Mouse (Mus musculus): ENCODE measurements around the gene Gys1. TPM values are rescaled to one million over a fixed set of nuclear protein-coding genes. Genes with fewer than 3 reads are reported as not detected.
"Not testable (repeated sequence)": the region's sequence is repeated elsewhere in the genome, so short reads cannot be mapped to it uniquely, and the experiment has no call there.

Gene Gys1
- total RNA-seq (2021) = 10 to 100 TPM; 86.1 to 90.2 TPM
- long read RNA-seq, experiment 1, transcript Gys1-201 (16 exons, 3,678 nt) = major isoform, 53 of 89 reads
- long read RNA-seq, experiment 1, partial matches to known transcripts = 33 of 89 reads
- long read RNA-seq, experiment 1, other reads (novel, unspliced or antisense) = 3 of 89 reads
- long read RNA-seq, experiment 2, transcript Gys1-201 (16 exons, 3,678 nt) = major isoform, 53 of 84 reads
- long read RNA-seq, experiment 2, partial matches to known transcripts = 26 of 84 reads
- long read RNA-seq, experiment 2, other reads (novel, unspliced or antisense) = 5 of 84 reads

DNA sequence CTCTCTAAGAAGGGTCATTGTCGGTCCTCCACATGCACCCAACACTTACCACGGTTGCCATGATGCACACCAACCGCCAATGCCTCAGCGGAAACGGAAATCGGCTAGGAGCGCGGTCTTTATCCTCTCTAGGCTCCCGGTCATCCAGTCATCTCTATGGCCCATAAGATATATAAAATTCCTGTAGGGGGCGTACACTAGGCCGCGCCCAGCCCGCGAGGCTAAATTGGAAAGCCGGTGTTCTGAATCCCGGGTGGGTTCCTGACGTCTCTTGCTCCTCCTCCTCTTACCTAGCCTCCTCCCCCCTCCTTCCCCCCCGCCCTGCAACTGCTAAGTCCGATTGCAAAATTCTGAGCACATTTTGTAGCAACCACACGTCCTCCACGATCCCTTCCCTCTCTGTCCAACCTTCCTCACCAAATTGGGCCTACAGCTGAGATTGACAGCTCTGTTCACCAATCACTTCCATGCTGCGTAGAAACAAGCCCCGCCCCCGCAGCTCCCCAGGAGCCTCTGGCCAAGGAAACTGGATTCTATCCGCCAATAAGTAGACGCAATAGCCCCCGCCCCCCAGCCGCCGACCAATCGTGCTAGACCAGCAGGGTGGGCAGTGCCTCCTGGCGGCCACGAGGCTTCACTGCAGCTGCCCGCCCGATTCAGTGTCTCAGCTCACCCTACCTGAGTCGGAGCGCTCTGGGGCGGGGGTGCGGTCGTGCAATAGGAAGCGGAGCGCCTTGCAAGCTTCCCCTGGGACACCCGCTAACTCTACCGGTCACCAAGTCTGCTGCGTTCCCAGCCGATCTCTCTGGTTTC, at the start of gene Gys1:
Gene Gys1, plus strand, starts transcription at position 642 of the 813 bp plus-strand sequence.
- peak; percentile 100 for DNase-seq
- intact Hi-C loops (cut with DNase I) = loop anchor here (2.0 kb wide), 1 partner anchor 28 kb away; no protein-coding TSS in a partner anchor

DNA sequence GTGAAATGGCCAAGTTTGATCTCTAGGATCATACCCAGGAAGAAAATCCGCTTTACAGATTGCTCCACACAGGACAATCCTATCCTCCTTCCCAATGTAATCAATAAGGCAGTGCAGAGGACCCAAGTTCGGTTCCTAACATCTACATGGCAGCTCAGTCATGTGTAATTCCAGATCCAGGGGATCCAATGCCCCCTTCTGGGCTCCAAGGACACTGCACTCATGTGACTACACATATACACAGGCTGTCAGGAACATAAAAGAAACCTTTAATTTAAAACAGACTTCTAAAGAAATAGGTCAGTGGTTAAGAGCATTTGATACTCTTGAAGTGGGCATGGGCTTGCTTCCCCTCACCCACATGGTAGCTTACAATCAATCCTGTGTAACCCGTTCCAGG, 48.6 kb upstream of the Gys1 start:
- no peak for DNase-seq
- intact Hi-C loops (cut with DNase I) = no loop called here

DNA sequence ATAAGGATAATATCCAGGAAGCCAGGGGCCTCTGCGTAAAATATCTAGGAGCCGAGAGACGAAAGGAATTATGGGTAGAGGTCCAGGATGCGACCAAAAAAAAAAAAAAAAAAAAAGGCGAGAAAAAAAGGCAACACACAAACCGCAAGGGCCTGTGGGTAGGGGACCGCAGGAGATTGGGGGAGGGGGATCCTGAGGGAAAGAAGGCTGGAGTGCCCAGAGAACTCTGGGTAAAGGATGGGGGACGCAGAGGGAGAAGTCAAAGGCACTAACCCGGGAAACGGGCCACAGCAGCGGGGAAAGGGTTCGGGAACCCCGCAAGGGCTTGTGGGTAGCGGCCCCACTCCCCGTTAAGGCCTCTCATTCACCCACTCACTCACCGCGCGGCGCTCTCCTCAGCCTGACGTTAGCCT, 39.5 kb upstream of the Gys1 start:
- intact Hi-C loops (cut with DNase I) = loop anchor here (10.0 kb wide), 1 partner anchor 330 kb away; the partner anchor contains the start of genes Nosip and Prrg2
- no peak for DNase-seq

DNA sequence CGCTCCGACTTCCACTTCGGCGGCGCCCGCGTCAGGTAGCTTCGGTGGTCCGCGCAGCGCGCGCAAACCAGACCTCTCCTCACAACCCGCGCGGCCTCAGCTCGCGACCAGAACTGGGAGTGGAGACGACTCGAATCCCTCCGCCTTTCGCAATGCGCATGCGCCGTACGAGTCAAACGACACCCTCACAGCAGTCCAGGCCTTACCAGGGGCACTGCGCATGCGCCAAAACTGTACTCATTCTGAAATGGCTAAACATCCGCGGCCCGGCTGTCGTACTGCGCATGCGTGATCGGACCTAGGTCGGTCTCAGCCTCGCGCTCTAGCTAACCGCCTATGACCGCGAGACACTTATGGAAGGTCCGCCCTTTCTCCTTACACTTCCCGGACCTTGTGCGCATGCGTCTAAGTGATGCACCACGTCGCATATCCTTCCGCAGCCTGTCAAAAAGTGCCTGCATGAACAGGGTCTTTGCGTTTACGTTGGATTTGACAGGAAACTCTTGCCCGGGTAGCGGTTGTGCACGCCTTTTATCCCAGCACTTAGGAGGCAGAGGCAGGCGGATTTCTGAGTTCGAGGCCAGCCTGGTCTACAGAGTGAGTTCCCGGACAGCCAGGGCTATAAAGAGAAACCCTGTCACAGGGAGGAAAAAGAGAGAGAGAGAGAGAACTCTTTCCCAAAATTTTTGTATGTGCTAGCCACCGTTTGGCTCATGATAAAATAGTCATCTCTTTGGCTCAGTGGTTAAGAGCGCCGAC, 38.9 kb upstream of the Gys1 start, which contains the start of gene Snrnp70:
Gene Snrnp70, minus strand, starts transcription at position 165 of the 759 bp plus-strand sequence.
- DNase-seq = peak; percentile 100
- intact Hi-C loops (cut with DNase I) = loop anchor here (10.0 kb wide), 1 partner anchor 331 kb away; the partner anchor contains the start of genes Nosip and Prrg2

DNA sequence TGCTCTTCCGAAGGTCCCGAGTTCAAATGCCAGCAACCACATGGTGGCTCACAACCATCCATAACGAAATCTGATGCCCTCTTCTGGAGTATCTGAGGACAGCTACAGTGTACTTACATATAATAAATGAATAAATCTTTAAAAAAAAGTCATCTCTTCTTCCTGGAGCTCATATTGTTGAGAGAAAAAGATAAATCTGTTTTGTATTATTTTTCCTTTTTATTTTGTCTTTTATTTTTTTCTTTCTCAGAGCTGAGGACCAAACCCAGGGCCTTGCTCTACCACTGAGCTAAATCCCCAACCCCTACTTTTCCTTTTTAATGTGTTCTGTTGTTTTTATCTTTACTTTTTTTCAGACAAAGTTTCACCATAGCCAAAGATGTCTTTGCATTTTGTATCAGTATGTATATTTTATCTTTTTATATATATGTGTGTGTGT, 38.3 kb upstream of the Gys1 start:
- intact Hi-C loops (cut with DNase I) = loop anchor here (10.0 kb wide), 1 partner anchor 332 kb away; the partner anchor contains the start of genes Nosip and Prrg2
- not testable (repeated sequence) for DNase-seq

DNA sequence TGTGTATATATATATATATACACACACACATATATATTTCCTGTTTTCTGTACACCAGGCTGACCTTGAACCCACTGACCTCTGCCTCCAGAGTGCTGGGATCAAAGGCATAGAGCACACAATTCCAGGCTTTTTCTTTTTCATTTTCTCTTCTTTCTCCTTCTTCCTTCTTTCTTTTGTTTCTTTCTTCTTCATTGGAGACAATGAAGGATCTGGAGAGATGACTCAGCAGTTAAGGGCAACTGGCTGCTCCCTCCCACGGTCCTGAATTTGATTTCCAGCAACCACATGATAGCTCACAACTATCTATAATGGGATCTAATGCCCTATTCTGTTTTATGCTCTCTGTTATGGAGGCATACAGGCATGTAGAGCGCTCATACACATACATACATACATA, 37.9 kb upstream of the Gys1 start:
- DNase-seq = no peak
- intact Hi-C loops (cut with DNase I) = loop anchor here (10.0 kb wide), 1 partner anchor 332 kb away; the partner anchor contains the start of genes Nosip and Prrg2

DNA sequence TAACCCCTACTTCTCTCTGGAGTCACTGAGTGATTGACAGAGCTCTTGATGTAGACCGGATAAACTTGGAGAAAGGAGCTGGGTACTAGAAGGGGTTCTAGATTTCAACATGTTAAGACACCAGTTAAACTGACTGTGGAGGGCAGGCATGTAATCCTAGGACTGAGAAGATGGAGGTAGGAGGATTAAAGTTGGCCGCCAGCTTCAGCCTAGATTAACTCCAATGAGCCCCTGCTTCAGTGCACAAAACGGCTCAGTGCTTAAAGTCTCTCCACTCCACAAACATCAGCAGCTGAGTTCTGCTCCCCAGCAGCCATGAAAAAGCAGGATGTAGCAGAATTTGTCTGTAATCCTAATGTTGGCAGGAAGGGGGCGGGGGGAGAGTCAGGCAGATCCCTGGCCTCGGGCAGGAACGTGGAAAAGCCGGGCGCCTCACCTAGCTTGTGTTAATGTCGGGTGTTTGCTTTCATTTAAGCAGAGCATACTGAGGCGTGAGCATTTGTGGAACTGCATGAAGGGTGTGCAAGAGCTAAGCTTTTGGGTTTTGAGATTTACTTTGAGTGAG, 33.0 kb upstream of the Gys1 start:
- no peak for DNase-seq
- intact Hi-C loops (cut with DNase I) = loop anchor here (2.0 kb wide), 1 partner anchor 97 kb away; no protein-coding TSS in a partner anchor

DNA sequence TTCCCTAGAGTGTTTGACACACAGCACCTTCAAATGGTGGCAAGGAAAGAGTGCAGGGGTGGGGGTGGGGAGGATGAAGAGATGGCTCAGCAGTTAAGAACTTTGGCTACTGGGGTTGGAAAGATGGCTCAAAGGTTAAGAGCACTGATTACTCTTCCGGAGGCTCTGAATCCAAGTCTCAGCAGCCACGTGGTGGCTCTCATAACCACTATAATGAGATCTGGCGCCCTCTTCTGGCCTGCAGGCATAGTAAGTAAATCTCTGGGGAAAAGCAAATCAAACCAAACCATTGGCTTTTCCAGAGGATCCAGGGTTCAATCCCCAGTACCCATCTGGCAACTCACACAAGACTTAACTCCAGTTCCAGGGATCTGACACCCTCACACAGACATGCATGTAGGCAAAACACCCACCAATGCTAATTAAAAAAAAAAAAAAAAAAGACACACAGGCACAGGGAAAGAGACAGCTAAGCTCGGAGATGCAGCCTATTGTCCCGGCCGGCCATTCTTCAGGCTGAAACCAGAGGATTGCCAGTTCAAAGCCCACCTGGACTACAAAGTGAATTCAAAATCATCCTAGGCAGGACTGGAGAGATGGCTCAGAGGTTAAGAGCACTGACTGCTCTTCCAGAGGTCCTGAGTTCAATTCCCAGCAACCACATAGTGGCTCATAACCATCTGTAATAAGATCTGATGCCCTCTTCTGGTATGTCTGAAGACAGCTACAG, 30.9 kb upstream of the Gys1 start:
- intact Hi-C loops (cut with DNase I) = loop anchor here (2.0 kb wide), 1 partner anchor 99 kb away; no protein-coding TSS in a partner anchor
- peak; percentile 63 to 73 for DNase-seq

DNA sequence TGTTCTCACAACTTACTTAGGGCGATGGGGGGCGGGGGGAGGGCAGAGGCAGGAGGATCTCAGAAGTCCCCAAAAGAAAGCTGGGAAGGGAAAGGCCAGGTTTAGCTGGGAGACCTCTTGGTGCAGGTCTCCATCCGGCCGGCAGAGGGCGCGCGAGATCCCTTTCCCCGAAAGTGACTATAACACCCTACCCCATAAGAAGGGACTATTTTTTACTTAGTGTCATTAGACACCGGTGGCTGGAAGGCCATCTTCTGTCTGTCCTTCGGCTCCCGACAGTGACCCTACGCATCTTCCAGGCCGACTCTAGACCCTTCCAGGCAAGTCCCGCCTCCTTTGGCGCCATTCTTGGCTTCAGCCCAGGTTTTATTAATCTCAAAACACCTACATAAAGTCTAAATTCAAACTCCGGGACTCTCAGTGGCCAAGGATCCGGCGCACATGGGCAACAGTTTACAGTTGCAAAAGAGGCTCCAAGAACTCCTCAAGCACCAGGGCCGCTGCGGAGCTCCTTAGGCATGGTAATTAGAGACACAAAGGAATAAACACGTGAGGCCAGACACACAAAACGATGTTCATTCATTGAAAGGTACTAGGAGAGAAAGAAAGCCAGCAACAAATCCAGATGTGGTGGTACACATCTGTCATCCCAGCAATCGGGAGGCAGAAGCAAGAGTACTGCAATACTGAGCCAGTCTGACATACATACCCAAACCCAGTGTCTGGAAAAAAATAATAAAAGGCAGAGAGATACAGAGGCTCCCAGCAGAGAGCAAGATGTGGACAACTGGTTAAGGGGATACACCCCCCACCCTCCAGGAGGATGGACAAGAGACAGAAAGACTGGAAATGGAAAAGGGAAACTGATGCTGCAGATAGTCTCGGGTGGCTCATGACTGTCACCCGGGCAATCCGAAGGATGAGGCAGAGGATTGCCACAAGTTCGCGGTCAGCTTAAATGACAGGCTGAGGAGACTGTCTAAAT, 29.3 kb upstream of the Gys1 start, which contains the start of gene Kcna7:
Gene Kcna7, plus strand, starts transcription at position 563 of the 985 bp plus-strand sequence.
- peak; percentile 78 to 87 for DNase-seq
- intact Hi-C loops (cut with DNase I) = loop anchor here (2.0 kb wide), 1 partner anchor 29 kb away; the partner anchor contains the start of gene Gys1

DNA sequence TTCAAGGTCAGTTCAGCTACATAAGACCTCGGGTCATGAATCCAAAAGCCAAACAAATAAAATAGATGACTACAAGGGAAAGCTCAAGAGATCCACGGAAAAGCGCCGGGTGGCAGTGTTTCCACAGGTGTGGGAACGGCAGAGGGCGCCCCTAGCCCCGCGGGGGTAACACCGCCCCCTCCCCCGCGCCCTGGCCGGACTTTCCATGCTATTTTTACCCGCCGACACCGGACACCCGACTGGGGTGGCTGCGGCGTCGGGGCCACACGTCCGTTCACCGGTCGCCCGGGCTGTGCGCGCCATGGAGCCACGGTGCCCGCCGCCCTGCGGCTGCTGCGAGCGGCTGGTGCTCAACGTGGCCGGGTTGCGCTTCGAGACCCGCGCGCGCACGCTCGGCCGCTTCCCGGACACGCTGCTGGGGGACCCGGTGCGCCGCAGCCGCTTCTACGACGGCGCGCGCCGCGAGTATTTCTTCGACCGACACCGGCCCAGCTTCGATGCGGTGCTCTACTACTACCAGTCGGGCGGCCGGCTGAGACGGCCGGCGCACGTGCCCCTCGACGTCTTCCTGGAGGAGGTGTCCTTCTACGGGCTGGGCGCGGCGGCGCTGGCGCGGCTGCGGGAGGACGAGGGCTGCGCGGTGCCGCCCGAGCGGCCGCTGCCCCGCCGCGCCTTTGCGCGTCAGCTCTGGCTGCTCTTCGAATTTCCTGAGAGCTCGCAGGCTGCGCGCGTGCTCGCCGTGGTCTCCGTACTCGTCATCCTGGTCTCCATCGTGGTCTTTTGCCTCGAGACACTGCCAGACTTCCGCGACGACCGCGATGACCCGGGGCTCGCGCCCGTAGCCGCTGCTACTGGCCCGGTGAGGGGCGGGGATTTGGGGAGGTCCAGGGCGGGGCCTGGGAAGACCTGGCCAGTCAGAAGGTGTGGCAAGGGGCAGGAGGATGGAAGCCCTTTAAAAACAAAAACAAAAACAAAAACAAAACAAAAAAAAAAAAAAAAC, 28.2 kb upstream of the Gys1 start:
- intact Hi-C loops (cut with DNase I) = loop anchor here (2.0 kb wide), 1 partner anchor 28 kb away; the partner anchor contains the start of gene Gys1
- peak; percentile 57 to 61 for DNase-seq

DNA sequence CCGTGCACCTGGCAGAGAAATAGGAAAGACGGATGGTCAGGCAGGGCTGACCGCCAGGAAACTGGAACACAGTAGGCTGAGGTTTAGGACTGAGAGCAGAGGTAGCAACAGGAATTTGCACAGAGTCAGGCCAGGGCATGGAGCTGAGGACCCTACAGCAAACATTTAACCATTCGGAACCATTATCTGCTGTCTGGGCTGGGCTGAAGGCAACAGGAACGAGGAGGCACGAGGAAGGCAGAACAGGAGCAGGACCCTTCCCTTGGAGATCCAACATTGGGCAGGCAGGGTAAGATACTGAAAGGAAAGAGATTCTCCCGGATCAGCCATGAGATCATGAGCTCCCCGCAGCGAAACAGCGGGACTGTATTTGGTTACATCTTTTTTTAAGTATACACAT, 26.8 kb upstream of the Gys1 start:
- DNase-seq = no peak
- intact Hi-C loops (cut with DNase I) = loop anchor here (2.0 kb wide), 1 partner anchor 27 kb away; the partner anchor contains the start of gene Gys1

DNA sequence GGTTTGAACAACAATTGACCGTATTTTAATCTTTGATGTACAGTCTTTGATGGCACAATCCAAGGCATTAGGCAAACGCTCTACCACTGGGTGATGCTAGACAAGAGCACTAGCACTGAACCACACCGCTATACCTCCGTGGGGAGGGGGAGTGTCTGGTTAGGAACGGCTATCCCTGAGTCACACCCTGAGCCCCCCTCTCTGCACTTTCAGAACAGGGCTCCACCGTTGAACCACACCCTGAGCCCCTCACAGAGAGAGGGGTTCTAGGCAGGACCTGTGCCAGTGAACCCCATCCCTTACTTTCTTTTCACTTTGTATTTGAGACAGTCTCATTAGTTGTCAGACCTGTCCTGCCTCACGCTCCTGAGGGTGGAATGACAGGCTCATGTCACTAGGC, 26.3 kb upstream of the Gys1 start:
- intact Hi-C loops (cut with DNase I) = no loop called here

DNA sequence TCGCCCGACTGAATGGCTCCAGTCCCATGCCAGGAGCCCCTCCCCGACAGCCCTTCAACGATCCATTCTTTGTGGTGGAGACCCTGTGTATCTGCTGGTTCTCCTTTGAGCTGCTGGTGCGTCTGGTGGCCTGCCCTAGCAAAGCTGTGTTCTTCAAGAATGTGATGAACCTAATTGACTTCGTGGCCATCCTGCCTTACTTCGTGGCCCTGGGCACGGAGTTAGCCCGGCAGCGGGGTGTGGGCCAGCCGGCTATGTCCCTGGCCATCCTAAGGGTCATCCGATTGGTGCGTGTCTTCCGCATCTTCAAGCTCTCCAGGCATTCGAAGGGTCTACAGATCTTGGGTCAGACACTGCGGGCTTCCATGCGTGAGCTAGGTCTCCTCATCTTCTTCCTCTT, 25.7 kb upstream of the Gys1 start:
- intact Hi-C loops (cut with DNase I) = no loop called here
- no peak for DNase-seq

More for the DNA sequence above, 26.3 kb upstream of the Gys1 start:
- DNase-seq = no peak

DNA sequence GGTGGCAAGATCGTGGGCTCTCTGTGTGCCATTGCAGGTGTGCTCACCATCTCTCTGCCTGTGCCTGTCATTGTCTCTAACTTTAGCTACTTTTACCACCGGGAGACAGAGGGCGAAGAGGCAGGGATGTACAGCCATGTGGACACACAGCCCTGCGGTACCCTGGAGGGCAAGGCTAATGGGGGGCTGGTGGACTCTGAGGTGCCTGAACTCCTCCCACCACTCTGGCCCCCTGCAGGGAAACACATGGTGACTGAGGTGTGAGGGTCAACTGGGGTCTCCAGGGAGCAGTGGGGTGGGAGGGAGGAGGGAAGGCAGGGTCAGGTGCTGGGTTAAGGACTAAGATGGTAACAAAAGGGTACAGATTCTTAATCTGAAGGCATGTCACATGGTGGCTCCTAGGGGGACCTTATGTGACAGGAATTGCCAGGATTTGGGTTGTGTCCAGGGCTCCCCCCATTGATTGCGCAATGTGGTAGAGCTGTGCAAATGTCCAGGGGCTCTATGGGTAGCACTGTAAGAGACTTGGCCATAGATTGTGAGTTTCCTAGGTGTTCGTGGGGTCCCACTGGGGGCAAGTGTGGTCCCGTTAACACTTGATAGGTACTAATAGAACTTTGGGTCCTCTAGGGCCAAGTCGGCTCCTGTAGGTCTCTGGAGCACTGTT, 25.0 kb upstream of the Gys1 start:
- intact Hi-C loops (cut with DNase I) = no loop called here

DNA sequence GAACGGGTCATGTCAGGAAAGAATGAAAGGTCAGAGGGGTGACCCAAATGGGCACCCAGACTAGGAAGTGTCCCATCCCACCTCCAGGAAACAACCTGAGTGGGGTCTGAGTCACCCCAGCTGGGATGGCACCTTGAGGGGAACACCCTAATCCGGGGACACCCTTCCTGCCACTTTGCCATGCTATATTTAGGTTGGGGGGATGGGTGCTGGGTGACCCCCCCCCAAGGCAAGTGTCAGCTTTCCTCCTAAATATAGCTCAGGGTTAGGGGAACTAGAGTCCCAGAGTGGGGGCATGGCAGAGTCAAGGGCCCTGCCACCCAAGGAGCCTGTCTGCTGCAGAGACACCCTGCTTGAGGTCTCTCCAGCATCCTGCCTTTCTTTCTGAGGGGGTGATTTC, 22.2 kb upstream of the Gys1 start:
- no peak for DNase-seq
- intact Hi-C loops (cut with DNase I) = no loop called here

More for the DNA sequence above, 25.0 kb upstream of the Gys1 start:
- no peak for DNase-seq
